Mouse (Mus musculus) layer of hippocampus, adult 8-10 months (tissue): ENCODE measurements at regions not wholly inside any gene's neighbourhood (a gene's known extent, or its start where the extent isn't known, plus 50 kb on each side); places are given as distances from the start of the nearest gene placed in this dataset.
A peak's percentile ranks its signal among the peaks of the same experiment; 100 is the strongest.

Source experiments
- DNase-seq, 2 experiments: peaks; one replicate each; pipeline ENCODE4 v3.0.0; 2022; ENCODE audit warnings: low spot score in 2 of 2

- DNase-seq: no peak
Observed at GRCm38 (mm10) chr5:139598715-139599114, 55.4 kb downstream of the Uncx start.

GRCm38 (mm10) chr5:139599191-139599937 lies 56.1 kb downstream of the Uncx start:
- no peak for DNase-seq

DNA sequence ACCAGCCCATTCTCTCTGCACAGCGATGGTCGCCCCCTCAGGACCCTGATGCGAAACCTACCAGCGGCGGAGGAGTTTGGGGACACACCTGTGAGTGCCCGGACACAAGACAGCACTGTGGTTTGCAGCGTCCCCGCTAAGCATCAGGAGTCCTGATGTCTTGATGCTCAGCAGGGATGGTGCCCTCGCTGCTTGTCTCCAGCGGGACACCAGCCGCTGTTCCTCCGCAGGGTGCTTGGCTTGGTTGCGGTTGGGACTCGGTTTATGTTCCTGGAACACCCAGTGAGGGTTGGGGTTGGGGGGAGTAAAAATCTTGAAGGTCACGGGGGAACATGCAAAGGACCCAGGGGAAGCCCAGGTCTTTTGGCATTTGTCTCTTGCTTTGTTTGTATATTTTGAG lies 56.9 kb downstream of the Uncx start:
- no peak for DNase-seq

DNA sequence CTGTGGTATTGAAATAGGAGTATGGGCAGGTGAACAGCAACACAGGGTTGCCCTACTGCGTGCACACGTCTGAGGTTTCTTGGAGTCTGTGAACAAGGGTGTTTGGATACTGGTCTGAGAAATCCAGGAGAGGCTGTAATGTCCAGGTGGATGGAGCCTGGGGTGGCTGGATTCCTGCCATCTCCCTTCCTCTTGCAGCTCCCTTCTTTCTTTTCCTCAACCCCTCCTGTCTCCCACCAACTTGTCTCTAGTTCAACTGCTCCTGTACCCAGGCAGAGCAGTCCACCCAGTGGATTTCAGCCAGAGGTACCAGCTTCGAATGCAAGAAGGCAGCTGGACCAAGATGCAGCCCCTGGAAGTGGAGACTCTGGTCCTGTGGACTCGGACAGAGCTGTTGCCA lies 59.6 kb downstream of the Uncx start:
- DNase-seq: no peak

DNA sequence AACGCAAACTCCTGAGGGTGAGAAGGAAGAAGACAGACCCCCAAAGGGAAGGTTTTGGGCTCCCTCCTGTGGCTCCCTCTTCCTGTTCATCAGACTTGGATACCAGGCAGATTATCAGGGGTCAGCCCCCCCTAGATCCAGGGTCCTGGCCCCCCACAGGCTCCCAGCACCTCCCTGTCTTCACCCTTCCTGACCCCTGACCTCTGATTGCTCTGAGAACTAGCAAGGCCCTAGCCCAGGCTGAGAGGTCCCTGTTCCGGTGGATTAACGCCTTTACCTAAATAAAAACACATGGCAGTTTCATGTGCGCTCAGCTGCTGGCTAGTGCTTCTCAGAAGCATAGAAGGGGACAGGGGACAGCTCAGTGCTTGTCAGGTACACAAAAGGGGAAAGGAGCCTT lies 60.2 kb downstream of the Uncx start:
- DNase-seq: no peak

- DNase-seq: no peak
Observed at GRCm38 (mm10) chr5:139604327-139604726, 61.0 kb downstream of the Uncx start.

DNA sequence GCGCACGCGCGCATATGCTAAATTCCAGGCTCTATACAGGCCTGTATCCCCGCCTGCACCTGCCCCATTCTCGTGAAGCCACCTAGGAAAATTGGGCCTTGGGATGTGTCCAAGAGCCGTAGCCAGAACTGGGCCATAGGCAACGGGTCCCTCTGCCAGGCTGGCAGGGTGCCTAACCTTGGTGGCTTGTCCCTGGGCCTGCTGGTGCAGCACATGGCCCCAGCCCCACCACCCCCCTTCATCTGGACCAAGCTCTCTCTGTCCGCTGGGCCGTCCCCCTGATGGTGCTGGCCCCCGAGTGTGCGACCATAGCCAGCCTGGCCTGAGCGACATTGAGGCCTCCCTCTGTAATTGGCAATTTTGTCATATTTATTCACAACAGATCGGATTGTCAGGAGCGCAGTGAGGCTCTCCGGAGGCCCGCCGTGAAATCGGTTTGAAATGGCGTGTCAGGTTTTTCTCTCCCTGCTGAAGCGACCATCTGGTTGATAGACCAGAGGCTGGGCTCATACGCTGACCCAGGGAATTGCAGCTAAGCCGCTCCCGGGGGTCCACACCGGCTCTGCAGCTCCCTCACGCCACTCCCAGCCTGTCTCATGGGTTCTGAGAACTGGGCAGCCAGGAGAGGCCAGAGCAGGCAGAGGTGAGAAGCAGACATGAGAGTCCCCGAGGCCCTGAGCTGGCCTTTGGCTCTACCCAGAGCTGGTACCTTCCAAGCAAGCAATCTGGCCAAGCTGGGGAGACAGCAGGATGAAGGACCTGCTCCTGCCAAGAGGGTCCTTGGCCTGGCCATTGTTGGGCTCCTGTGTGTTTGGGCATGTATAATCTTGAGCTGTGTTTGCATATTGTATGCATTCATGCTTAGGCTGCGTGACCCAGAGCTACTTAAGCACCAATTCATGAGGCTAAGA lies 67.6 kb downstream of the Uncx start:
- DNase-seq: no peak

GRCm38 (mm10) chr5:139612224-139612623 lies 68.9 kb downstream of the Uncx start:
- DNase-seq: no peak

DNA sequence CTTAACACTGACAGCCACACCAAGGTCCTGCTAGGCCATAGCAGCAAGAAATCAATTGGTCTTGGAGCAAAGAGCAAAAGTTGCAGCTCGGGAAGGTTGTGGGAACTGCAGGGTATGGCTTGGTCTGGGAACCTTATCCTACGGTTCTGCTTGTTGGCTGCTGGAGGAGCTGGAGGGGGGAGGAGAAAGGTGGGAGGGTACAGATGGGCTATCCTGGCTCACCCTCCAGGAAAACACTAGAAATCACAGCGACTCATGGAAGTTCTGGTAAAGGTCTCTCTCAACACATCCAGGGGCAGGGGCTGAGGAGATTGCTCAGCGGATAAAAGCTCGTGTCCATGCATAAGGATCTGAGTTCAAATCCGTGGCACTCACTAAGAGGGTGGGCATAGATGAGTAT lies 69.4 kb downstream of the Uncx start:
- DNase-seq: no peak

DNA sequence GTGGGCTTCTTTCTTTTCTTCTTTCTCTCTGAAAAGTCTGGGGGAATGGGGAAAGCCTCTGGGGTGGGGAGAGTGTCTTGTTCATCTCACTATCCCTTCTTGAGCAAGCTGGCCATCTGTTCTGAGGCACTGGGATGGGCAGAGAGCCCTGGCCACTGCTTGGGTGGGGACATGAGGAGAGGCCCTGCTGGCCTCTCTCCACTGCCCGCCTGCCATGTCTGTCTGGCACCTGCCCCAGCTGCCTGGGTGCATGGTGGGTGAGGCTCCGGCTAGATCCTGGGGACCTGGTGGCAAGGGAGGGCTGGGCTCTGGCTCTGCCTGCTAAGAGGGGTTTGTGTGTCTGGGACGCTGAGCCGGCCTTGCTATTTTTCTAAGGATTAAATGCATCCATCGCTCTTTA lies 70.3 kb downstream of the Uncx start:
- DNase-seq: no peak

GRCm38 (mm10) chr5:139619301-139620161 lies 76.2 kb downstream of the Uncx start:
- no peak for DNase-seq

DNA sequence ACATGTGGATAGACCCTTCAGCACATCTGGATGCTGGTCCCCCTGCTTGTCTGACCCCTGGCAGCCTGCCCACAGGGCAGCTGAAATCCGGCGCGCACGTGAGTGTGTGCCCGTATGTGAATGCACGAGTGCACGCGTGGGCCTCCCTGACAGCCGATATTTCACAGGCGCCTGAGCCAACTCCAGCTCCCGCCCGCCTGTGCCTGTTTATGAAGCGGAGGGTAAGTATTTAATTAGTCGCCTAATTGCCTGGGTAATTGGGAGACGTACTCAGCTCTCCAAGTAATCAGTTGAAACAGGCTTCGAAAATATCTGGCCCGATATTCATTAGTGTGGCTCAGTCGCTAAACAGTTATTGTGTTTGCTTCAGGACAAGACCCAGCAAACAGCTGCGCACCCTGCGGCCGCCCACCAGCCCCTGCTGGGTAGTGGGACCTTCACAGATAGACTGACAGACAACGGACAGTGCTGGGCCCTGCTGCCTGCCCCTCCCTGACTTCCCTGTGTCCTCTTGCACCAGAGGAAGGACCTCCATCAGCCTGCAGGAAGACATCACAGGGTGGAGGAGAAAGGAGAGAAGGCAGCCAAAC lies 82.7 kb downstream of the Uncx start:
- DNase-seq: peak; percentile 11 to 15

DNA sequence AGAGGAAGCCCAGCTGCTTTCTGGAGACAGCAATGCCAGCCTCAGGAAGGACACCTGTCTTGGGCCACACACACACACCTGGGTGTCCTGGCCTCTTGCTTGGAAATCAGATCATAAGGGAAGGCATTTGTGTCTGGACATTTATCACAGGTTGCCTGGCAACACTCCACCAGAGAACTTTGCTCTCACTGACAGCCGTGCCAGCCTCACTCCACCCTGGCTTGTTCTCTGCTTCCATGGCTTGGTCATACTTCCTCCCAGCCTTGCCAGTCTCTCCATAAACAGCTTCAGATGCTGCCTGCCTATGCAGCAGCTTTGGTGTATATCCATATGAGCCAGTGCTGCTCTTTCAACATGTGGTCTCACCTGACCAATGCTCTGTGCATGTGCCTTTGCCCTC lies 84.3 kb downstream of the Uncx start:
- DNase-seq: no peak

DNA sequence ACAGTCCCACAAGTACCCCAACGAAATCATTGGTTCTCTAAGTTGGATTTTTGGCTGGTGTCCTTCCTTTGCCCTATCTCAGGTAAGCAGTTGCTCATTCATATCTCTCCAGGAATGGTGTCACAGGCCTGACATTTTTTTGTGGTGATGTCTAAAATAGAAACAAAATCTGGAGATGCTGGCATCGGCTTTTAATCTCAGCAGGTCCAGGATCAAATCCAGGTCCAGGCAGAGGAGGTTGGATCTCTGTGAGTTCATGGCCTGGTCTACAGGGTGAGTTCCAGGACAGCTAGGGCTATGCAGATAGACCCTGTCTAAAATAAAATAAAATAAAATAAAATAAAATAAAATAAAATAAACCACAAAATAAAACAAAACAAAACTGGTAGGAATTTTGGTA lies 93.7 kb downstream of the Uncx start:
- DNase-seq: no peak

- no peak for DNase-seq
Observed at GRCm38 (mm10) chr5:139640652-139641612, 95.2 kb downstream of the Micall2 start.

DNA sequence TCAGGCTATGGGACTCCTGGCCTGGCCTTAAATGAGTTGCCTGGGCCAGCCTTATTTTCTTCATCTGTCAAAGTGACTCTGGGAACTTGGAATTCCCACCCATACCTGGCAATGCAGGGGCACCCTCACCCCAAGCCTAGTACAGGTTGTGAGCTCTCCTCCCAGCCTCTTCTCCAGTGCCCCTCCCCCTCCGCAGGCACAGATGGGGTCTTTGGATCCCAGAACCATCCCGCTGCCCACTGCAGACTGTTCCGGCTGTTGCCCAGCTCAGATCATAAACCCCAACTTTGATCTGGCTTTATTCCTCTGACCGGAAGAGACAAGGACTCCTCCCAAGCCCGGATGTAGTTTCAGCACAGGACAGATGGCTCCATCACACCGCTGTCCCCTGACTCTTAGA lies 91.3 kb downstream of the Micall2 start:
- no peak for DNase-seq

GRCm38 (mm10) chr5:139651041-139651440 lies 85.1 kb downstream of the Micall2 start:
- DNase-seq: no peak
